Mouse (Mus musculus): ENCODE measurements around the gene Hsd17b6. TPM values are rescaled to one million over a fixed set of nuclear protein-coding genes. Genes with fewer than 3 reads are reported as not detected.
"Not testable (repeated sequence)": the region's sequence is repeated elsewhere in the genome, so short reads cannot be mapped to it uniquely, and the experiment has no call there.

The Hsd17b6 gene
- 1.1 TPM in 1 of 2 replicates, not detected in the other for total RNA-seq (2021)
- long read RNA-seq, transcript Hsd17b6-202 (6 exons, 1,522 nt), result major isoform, 19 of 40 reads
- long read RNA-seq, partial matches to known transcripts, result 0 of 40 reads
- long read RNA-seq, other reads (novel, unspliced or antisense), result 21 of 40 reads

DNA sequence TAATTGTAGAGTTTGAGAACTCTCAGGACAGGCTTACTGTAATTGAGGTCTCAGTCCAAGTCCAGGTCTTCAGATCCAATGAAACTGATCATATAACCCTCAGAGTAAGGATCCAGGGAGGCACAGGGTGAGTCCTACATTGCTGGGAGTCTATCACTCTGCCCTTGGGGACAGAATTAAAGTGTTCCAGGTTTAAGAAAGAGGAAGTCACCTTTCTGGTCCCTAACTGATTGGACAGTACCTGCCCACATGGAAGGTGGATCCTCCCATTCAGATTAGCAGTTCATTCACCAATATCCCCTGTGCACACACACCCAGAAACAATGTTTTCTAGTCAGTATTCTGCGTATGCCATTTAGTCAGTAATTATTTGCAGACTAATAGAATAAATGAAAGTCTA is at the start of gene Hsd17b6:
Gene Hsd17b6 (minus strand): TSS at position 166 of the 400 bp plus-strand sequence.
- DNase-seq, result no peak

DNA sequence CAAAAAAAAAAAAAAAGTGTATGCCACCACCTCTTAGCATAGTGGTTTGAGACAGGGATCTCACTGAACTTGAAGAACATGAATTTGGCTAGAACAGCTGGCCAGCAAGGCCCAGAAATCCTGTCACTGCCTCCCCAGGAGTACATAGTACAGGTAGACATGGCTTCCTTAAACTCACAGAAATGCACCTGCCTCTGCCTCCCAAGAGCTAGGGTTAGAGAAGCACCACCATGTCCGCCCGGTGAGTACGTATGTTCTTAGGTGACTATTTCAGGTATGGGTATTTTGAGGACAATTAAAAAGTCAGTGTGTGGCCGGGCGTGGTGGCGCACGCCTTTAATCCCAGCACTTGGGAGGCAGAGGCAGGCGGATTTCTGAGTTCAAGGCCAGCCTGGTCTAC is 45.6 kb upstream of the Hsd17b6 start:
- DNase-seq, result no peak

DNA sequence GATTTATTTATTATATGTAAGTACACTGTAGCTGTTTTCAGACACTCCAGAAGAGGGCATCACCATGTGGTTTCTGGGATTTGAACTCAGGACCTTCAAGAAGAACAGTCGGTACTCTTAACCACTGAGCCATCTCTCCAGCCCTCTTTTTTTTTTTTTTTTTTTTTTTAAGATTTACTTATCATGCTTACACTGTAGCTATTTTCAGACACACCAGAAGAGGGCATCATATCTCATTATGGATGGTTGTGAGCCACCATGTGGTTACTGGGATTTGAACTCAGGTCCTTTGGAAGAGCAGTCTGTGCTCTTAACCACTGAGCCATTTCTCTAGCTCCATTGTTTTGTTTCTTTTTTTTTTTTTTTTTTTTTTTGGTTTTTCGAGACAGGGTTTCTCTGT is 44.7 kb upstream of the Hsd17b6 start:
- not testable (repeated sequence) for DNase-seq

DNA sequence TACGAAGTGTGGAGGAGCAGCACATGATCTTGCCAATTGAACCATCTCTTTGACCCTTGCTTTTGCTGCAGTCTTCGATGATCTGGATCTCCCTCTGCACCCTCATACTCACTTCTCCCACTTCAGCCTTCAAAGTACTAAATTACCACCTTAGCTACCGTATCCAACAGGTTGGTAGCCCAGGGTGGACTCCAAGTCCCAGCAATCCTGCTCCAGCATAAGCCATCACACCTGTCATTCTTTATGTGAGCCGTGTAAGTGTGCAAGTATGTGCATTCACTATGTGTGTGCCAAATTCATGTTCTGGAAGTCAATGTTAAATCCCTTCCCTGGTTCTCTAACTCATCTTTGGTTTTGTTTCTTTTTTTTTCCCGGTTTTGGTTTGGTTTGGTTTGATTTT is 44.2 kb upstream of the Hsd17b6 start:
- DNase-seq, result no peak

DNA sequence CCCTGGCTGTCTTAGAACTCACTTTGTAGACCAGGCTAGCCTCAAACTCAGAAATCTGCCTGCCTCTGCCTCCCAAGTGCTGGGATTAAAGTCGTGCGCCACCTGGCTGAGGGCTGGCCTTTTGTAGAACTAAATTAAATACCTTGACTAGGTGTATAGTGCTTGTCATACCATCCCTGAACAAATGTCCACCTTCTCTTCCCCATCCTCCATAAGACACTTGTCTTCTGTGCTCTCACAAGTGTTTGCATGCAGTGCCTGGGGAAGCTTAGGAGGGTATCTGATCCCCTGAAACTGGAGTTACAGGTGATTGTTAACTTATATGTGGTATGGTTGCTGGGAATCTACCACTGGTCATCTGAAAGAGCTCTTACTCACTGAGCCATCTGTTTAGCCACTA is 42.9 kb upstream of the Hsd17b6 start:
- DNase-seq, result no peak

DNA sequence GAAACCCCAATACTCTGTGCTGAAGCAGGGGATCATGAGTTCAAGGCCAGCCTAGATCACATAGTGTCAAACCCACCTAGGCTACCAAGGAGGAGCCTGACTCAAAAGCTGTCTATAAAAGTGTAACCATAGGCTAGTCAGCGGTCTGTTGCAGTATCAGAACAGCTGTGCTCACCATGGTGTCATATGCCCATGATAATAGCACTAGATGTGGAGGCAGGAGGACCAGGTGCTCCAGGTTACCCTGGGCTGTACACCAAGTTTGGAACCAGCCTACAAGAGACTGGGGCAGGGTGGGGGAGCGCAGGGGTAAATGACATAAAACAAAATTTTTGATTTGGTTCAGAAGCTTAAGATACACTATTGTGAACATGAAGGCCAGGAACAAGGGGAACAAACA is 42.3 kb upstream of the Hsd17b6 start:
- DNase-seq, result no peak

DNA sequence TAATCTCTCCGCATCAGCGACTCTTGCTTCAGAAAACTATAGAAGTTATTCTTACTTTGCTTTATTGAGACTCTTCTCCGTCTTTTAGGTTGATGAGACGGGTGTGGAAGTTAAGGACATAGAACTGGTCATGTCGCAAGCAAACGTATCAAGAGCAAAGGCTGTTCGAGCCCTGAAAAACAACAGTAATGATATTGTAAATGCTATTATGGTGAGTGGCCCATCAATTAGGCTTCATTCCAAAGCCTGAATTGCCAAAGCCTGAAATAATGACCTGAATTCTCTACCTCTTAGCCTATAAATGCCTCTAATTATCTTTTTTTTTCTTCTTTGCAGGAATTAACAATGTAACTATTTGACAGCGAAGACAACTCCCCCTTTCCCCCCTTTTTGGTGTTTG is 40.7 kb upstream of the Hsd17b6 start:
- no peak for DNase-seq

DNA sequence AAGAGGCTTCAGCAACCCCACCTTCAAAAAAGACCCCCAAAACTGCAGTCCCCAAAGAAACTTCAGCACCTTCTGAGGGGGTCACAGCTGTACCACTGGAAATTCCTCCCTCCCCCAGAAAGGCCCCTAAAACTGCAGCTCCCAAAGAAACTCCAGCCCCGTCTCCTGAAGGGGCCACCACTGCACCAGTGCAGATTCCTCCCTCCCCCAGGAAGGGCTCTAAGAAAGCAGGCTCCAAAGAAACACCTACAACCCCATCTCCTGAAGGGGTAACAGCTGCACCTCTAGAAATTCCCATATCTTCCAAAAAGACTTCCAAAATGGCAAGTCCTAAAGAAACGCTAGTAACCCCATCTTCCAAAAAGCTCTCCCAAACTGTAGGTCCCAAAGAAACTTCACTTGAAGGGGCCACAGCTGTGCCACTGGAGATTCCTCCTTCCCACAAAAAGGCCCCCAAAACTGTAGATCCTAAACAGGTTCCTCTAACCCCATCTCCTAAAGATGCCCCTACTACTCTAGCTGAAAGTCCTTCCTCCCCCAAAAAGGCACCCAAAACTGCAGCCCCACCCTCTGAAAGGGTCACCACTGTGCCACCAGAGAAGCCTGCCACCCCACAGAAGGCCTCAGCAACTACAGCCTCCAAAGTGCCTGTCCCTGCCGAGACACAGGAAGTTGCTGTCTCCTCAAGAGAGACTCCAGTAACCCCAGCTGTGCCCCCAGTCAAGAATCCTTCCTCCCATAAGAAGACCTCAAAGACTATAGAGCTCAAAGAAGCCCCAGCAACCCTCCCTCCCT is 35.8 kb upstream of the Hsd17b6 start:
- no peak for DNase-seq

DNA sequence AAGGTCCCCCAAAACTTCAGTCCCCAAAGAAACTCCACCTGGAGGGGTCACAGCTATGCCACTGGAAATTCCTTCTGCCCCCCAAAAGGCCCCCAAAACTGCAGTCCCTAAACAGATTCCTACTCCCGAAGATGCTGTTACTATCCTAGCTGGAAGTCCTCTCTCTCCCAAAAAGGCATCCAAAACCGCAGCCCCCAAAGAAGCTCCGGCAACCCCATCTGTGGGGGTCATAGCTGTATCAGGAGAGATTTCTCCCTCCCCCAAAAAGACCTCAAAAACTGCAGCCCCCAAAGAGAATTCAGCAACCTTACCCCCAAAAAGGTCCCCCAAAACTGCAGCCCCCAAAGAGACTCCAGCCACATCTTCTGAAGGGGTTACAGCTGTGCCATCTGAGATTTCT is 35.1 kb upstream of the Hsd17b6 start:
- no peak for DNase-seq

DNA sequence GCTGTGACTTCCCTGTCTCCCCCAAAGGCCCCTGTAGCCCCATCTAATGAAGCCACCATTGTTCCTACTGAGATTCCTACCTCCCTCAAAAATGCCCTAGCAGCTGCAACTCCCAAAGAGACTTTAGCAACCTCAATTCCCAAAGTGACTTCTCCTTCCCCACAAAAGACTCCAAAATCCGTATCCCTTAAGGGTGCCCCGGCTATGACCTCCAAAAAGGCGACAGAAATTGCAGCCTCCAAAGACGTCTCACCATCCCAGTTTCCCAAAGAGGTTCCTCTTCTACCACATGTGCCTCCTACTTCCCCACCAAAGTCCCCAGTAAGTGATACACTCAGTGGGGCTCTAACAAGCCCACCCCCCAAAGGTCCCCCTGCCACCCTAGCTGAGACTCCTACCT is 34.2 kb upstream of the Hsd17b6 start:
- DNase-seq, result no peak

DNA sequence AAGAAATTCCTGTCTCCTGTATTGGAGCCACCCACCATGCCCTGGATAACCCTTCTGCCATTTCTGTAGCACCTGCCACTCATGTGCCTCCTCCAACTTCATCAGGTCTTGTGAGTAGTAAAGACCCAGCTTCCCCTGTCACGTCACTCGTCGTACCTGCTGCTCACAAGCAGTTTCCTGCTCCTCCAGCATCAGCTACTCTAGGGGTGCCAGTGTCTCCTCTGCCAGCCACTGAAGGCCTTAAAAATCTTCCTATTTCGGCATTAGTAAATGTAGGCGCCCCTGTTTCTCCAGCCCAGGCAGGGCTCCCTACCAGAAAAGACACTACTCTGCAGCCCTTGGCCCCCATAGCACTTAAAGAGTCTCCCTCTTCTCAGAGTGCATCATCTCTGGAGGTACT is 32.9 kb upstream of the Hsd17b6 start:
- no peak for DNase-seq

DNA sequence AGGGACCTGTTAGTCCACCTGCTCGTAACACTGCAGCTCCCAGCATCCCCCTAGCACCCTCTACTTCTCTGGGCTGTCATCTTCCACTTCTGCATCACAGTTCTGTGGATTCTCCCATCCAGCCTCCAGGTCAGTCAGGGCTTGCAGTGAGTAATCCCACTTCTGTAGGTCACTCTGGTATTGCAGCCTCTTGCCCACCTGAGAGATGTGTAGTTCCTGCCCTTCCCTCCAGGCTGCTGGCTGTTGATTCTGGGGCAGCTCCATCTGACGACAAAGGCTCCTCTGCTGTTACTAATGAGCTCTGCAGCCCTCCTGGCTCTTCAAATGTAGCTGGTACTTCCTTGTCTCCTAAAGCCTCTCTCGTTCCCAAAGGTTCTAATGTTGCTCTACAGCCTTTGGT is 32.4 kb upstream of the Hsd17b6 start:
- no peak for DNase-seq

DNA sequence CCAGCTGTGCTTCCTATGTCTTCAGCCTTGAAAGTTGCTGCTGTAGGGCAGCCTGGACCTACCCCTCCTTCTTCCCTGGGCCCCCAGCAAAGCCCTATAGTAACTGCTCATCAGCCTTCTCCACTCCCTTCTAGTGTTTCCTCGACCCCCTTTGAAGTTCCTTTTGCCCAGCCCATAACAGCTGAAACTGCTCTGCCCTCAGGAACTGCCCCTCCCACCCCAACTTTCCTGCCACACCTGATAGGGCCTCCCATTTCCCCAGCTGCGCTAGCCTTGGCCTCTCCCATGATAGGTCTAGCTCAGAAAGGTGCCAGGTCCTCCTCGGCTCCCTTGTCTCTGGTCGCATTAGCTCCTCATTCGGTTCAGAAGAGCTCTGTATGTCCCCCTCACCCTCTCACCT is 31.8 kb upstream of the Hsd17b6 start:
- DNase-seq, result no peak

DNA sequence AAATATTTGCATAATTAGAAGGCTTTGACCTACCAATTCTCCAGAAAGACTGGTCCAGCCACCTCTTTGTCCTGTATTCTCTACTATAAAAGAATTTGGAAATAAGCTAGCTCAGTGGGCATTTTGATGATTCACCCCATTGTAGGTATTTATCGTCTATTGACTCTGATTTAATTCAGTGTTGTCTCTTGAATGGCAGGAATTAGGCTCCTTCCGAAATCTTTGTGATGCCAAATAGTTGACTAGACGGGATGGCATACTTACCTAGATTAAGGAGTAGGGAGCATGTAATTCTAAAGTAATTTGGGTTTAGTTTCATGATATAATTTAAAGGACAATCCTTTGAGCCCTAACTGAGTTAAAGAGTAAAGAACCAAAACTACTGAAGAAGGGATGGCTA is 30.5 kb upstream of the Hsd17b6 start:
- DNase-seq, result no peak

DNA sequence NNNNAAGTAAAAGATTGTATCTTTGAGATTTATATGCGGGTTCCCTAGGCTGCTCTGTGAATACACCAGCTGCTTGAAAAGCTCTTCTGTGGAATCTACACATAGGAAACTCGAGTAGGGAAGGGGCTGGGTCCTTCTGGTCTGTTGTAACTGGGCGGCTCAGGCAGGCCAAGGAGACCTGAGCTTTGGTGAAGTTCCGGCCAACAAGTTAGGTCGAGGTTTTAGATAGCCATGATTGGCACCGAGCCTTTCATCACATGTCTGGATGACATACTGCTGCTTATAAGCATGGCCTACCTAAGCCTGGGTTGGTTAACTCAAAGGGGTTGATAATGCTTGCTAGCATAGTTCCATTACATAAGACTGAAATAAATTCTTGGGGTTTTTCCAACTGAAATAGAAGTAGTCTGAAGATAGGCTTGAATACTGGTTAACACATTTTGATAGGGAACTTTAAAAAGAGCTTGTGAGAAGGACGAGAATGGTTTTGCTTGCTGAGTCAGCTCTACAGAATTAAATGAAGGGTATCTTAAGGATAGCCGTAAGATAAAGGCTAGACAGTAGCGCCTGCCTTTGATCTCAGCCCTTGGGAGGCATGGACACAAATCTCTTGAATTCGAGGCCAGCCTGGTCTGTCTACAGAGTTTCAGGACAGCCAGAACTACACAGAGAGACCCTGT is 29.5 kb upstream of the Hsd17b6 start:
- DNase-seq, result peak; percentile 37

DNA sequence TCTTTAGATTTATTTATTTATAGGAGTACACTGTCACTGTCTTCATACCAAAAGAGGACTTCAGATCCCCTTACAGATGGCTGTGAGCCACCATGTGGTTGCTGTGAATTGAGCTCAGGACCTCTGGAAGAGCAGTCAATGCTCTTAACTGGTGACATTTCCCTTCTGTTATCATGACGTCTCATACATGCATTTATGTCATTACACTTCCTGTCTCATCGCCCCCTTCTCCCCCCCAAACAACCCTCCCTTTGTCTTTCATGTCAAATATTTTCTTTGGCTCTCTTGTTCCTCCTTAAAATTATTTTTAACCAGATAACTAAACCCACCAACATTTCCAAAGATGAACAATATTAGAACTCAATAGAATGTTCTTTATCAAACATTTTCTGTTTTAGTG is 23.4 kb upstream of the Hsd17b6 start:
- DNase-seq, result no peak

DNA sequence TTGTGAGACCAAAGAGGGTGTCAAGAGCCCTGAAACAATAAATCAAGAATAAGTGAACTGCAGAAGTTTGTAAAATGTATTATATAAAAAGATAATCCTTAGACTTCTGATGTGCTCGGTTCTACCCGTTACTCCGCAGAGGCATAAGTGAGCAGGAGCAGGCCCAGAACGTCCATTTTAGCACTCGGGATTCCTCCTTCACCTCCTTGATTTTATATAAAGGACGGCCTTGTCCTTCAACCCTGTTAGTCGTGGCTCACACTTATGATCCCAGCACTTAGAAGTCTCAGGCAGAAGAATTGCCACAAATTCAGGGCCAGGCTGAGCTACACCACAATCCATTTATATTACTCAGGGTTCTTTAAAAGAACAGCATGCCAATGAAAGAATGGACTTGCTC is 22.5 kb upstream of the Hsd17b6 start:
- no peak for DNase-seq

DNA sequence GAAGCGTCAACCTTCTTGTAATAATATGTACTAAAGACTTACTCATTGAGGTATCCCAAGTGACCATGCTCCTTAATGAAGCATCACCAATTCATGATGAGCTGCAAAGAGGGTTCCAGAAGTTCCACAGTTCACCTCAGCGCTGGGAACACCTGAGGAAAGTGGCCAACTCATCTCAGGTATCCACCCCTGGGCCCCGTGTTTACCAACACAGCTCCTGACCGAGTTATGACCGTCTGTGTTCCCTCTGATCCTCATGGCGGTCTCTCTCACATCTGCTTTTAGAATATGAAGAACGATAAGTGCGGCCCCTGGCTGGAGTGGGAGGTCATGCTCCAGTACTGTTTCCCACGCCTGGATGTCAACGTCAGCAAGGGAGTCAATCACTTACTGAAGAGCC is 16.1 kb upstream of the Hsd17b6 start:
- DNase-seq, result no peak

DNA sequence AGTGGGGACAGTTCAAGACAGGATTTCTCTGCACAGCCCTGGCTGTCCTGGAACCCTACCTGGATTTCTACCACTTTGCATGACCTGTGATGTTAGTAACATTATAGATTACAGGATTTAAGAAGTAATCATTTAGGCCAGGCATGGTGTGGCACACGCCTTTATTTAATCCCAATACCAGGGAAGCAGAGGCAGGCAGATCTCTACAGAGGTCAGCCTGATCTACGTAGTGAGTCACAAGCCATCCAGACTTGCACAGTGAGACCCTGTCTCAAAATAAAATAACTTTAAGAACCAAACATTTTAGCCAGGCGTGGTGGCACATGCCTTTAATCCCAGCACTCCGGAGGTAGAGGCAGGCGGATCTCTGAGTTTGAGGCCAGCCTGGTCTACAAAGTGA is 14.8 kb upstream of the Hsd17b6 start:
- no peak for DNase-seq

DNA sequence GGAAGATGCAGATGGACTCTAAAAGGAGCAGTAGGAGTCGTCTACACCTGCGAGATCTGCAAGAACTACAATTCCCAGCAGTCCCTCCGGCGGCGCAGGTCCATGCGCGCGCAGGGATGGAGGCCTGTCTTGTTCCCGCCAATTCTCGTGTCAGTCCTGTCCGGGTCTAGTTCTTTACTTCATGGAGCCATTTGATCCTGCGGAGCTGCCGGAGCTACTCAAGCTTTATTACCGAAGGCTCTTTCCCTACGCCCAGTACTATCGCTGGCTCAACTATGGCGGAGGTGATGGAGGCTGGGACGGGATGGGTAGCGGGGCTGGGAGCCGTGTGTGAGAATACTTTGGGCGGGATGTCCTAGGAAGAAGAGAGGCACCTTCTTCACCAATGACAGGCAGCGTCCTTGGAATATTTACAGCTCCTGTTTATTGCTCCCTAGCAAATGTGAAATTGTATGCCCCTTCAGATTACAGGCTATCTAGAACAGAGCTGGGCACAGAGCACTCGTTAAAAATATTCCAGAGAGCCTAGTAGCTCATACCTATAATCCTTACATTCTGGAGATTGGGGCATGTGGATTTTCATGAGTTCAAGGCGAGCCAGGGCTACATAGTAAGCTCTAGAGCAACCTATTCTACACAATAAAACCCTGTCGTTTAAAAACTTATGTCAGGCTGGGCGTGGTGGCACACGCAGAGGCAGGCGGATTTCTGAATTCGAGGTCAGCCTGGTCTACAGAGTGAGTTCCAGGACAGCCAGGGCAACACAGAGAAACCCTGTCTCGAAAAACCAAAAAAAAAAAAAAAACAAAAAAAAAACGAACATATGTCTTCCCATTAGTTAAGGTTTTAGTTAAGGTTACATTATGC is 7.9 kb upstream of the Hsd17b6 start, which contains the start of gene Prim1:
Gene Prim1 (plus strand): TSS at position 101 of the 867 bp plus-strand sequence.
- peak; percentile 69 for DNase-seq

DNA sequence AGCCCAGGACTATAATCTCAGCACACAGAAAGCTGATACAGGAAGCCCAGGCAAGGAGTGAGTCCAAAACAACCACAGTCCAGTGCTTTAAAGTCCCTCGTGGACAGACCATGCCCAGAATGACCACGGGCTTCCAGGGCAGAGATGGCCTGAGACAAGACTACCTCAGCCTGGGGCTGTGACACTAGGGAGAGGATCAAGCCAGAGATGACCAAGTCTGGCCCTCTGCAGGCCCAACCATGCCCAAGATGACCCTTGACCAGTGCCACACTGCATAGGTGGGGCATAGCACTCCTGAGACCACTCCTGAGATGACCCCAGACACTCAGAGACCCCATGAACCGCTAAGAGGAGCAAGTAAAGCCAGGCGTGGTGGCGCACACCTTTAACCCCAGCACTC is 2.3 kb upstream of the Hsd17b6 start:
- DNase-seq, result no peak

DNA sequence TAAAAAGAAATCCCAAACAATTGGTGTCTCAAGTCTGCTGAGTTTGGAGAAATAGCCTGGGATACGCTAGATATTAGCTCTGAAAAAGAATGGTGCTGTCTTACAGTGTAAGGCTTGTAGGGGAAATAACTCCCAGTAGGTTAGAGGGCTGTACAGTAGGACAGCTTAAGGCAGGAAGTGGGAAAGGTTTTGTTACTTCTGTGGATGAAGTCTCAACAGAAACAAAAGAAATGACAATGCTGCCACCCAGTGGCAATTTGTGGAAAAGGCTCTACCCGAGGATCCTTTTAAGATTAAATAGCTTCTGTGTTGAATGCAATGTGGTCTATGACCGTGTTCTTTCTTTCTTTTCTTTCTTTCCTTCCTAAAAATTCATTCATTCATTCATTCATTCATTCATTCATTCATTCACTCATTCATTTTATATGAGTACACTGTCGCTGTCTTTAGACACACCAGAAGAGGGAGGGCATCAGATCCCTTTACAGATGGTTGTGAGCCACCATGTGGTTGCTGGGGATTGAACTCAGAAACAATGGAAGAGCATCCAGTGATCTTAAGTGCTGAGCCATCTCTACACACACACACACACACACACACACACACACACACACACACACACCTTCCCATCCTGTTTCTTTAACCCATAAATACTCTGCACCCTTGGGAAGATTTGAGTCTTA is 937 bp upstream of the Hsd17b6 start:
- DNase-seq, result peak; percentile 71
